Mouse (Mus musculus) heart, embryonic 11.5 days (tissue): Measurements from ENCODE around the gene Epha7. TPM values are rescaled to one million over a fixed set of nuclear protein-coding genes. Genes with fewer than 3 reads are reported as not detected.

Source experiments
- ATAC-seq: fragments of 200-750 bp; cut with Nextera tagmentation; replicated peaks from 2 replicates; pipeline ENCODE4 v1.8.0; 2017; ENCODE audit warnings: moderate library complexity; ENCODE audit not compliant: insufficient number of reproducible peaks, low FRiP score, low TSS enrichment
- H3K27ac ChIP-seq: fragments of 300-500 bp; sonication (generic); 2 replicates; pipeline ENCODE4 v1.5.1; 2014; ENCODE audit warnings: mild to moderate bottlenecking, low read depth, low read length
- H3K27me3 ChIP-seq: fragments of 300-500 bp; sonication (generic); 2 replicates; pipeline ENCODE4 v1.6.1; 2014; ENCODE audit warnings: mild to moderate bottlenecking, low read length, mixed read lengths; ENCODE audit not compliant: control insufficient read depth, insufficient read depth
- H3K36me3 ChIP-seq: fragments of 300-500 bp; sonication (generic); 2 replicates; pipeline ENCODE4 v1.6.1; 2014; ENCODE audit warnings: mild to moderate bottlenecking, low read length, moderate library complexity, mixed read lengths; ENCODE audit not compliant: control insufficient read depth, insufficient read depth
- H3K4me1 ChIP-seq: fragments of 300-500 bp; sonication (generic); 2 replicates; pipeline ENCODE4 v1.6.1; 2014; ENCODE audit warnings: low read length; ENCODE audit not compliant: control insufficient read depth, insufficient read depth
- H3K4me2 ChIP-seq: fragments of 300-500 bp; sonication (generic); 2 replicates; pipeline ENCODE4 v1.6.1; 2014; ENCODE audit warnings: mild to moderate bottlenecking, moderate library complexity
- H3K4me3 ChIP-seq: fragments of 300-500 bp; sonication (generic); 2 replicates; pipeline ENCODE4 v1.5.1; 2014; ENCODE audit warnings: low read depth, low read length
- H3K9ac ChIP-seq: fragments of 300-500 bp; sonication (generic); 2 replicates; pipeline ENCODE4 v1.6.1; 2014; ENCODE audit warnings: mild to moderate bottlenecking, low read depth, low read length, moderate library complexity
- H3K9me3 ChIP-seq: fragments of 300-500 bp; sonication (generic); replicated peaks from 2 replicates; pipeline ENCODE4 v1.6.1; 2016; ENCODE audit warnings: low read length; ENCODE audit not compliant: control insufficient read depth
- whole genome bisulfite sequencing: fragments of 180-500 bp; shearing (Covaris S2); extraction: QIAGEN DNeasy Blood & Tissue Kit; methylation state at CpG from one replicate; pipeline ENCODE4 v1.1.7; 2014; ENCODE audit not compliant: insufficient replicate concordance; 5-methylcytosine and 5-hydroxymethylcytosine counted together
- polyA plus RNA-seq: library from polyadenylated mRNA; unstranded; fragments of >200 nt; fragmentation: Nextera tagmentation; extraction: Ambion mirVana; gene quantifications from 2 replicates; pipeline ENCODE4 v1.2.1, GENCODE M21; 2014

The Epha7 gene
- polyA plus RNA-seq, 1 experiment from 2014 or later, result 46.9 TPM

DNA sequence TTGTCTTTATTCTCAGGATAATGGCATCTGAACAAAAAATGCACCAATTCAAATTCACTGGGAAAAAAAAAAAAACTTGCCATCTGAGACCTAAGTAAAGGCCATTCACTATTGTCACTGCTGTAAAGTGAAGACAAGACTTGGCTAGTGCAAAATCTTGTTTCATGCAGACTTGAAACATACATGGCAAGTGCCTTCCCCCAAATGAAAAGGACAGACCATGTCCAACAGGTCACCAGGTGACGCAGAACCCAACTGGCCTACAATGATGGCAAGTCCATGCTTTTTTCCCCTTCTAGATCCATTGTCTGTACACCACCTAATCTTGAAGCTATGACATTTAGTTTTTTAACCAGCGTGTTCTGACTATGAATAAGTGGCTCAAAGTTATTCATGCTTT, 94.1 kb downstream of the Epha7 start:
- Histone ChIP-seq H3K4me1 (no peaks in the 10 kb centered on the region), H3K27me3 (no peaks in the 10 kb centered on the region), H3K4me2 (no peak overlapping the region), H3K9me3 (no peaks in the 10 kb centered on the region), H3K9ac (no peak overlapping the region), H3K4me3 (no peak overlapping the region), H3K36me3 (no peaks in the 10 kb centered on the region), H3K27ac (no peak overlapping the region)
- no peak for ATAC-seq
- 94% methylated on average over 2 of the region's 2 CpGs for WGBS

DNA sequence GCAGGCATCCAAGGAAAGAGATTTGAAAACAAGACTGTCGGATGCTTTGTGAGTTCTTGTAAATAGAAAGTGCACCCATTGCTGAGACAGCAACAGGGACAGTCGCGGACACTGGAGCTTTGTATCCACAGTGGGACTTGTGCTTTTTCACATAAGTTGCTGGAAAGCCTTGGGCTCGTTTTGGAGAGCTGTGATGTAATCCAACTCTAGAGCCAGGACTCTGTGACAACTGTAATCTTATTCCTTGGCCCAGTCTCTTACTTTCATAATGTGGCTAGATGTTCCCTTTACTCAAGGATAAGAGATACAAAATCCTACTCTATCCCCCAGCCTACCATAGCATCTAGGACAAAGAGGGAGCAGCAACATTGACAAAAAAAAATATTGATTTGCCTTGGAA, 97.2 kb downstream of the Epha7 start:
- no peaks in the 10 kb centered on the region for H3K36me3 ChIP-seq
- no peaks in the 10 kb centered on the region for H3K9me3 ChIP-seq
- no peak overlapping the region for H3K4me2 ChIP-seq
- H3K27me3 ChIP-seq, result no peaks in the 10 kb centered on the region
- ATAC-seq, result no peak
- H3K9ac ChIP-seq, result no peak overlapping the region
- 75% methylated on average over 4 of the region's 4 CpGs for WGBS
- H3K4me3 ChIP-seq, result no peak overlapping the region
- H3K4me1 ChIP-seq, result no peaks in the 10 kb centered on the region
- no peak overlapping the region for H3K27ac ChIP-seq

- ATAC-seq, result no peak
Observed at GRCm38 (mm10) chr4:28912028-28912427, 99.1 kb downstream of the Epha7 start.

DNA sequence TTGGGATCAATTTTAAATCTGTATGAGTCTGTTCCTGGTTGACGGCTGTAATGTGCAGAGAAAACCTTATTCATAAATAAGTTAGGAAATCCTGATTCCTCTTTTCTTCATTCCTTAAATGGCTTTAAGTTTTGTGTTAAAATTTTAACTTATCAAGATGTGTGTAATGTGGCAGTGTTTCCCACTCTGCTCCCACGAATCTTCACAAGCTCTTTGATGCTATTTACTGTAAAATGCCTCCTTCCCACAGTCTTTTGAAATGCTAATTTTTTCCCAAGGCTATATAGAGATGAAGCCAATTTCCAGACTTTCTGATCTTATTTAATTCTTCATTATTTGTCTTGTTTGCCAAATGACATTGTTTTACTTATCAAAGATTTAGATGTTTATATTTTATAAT, 100.7 kb downstream of the Epha7 start:
- no peaks in the 10 kb centered on the region for H3K36me3 ChIP-seq
- no peaks in the 10 kb centered on the region for H3K9me3 ChIP-seq
- no peaks in the 10 kb centered on the region for H3K27me3 ChIP-seq
- H3K27ac ChIP-seq, result no peak overlapping the region
- no peak overlapping the region for H3K4me3 ChIP-seq
- no peaks in the 10 kb centered on the region for H3K4me1 ChIP-seq
- 80% methylated on average over 2 of the region's 2 CpGs for WGBS
- H3K9ac ChIP-seq, result no peak overlapping the region
- no peak for ATAC-seq
- H3K4me2 ChIP-seq, result no peak overlapping the region

More at GRCm38 (mm10) chr4:28912028-28912427, 99.1 kb downstream of the Epha7 start:
- Histone ChIP-seq H3K4me2 (no peak overlapping the region), H3K9me3 (no peaks in the 10 kb centered on the region), H3K4me3 (no peak overlapping the region), H3K27me3 (no peaks in the 10 kb centered on the region), H3K36me3 (no peaks in the 10 kb centered on the region), H3K9ac (no peak overlapping the region), H3K4me1 (no peaks in the 10 kb centered on the region), H3K27ac (no peak overlapping the region)
- WGBS, result 84% methylated on average over 2 of the region's 2 CpGs

- ATAC-seq, result no peak
- Histone ChIP-seq H3K36me3 (no peaks in the 10 kb centered on the region), H3K4me2 (no peak overlapping the region), H3K4me1 (no peaks in the 10 kb centered on the region), H3K9ac (no peak overlapping the region), H3K9me3 (no peaks in the 10 kb centered on the region), H3K4me3 (no peak overlapping the region), H3K27ac (no peak overlapping the region), H3K27me3 (no peaks in the 10 kb centered on the region)
- WGBS, result 83% methylated on average over 6 of the region's 6 CpGs
Observed at GRCm38 (mm10) chr4:28920645-28921044, 107.7 kb downstream of the Epha7 start.

DNA sequence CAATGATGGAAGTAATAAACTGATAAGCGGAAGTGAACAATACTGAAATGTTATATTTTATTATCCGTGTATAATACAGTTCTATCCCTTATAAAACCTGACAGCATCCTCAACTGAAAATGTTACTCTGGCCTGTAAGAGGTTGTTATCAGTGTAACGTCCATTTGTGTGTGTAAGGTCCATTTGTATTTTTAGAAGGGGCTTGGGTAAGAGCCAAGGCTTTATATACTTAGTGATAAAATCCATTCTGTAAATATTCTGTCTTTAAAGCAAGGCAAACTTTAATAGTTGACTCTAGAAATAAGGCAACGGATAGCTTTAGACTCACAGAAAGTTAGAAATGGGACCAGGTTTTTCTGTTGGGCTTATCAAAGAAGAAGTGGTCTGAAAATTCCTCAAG, 113.1 kb downstream of the Epha7 start:
- Histone ChIP-seq H3K9ac (no peak overlapping the region), H3K36me3 (no peaks in the 10 kb centered on the region), H3K4me2 (no peak overlapping the region), H3K9me3 (no peaks in the 10 kb centered on the region), H3K27ac (no peak overlapping the region), H3K4me1 (0 out of 2 replicates have a peak, but pooled peaks cover 3% of the 10 kb centered on the region), H3K27me3 (no peaks in the 10 kb centered on the region), H3K4me3 (no peak overlapping the region)
- ATAC-seq, result no peak
- WGBS, result 66% methylated on average over 4 of the region's 4 CpGs

DNA sequence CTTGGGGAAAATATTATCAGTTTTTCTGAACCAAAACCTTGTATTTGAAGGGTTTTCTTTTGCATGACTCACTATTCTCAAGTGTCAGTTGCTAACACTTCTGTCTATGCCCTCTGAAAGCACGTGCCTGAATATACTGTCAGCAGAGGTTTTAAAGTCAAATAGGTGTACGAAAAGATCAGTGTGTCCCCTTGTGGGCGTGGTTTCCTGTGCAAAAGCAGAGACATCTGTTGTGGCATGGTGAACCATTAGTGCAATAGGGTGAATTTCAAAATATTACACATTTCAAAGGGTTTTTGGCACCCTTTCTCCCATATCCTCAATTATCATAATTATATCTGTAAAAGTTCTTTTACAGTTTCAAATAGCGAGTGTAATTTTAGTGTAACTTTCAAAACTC, 120.5 kb downstream of the Epha7 start:
- no peaks in the 10 kb centered on the region for H3K4me1 ChIP-seq
- WGBS, result 82% methylated on average over 4 of the region's 4 CpGs
- H3K27me3 ChIP-seq, result no peaks in the 10 kb centered on the region
- no peaks in the 10 kb centered on the region; the same call in 1 of the 2 replicates for H3K36me3 ChIP-seq
- no peak overlapping the region for H3K9ac ChIP-seq
- H3K9me3 ChIP-seq, result no peaks in the 10 kb centered on the region
- no peak for ATAC-seq
- no peak overlapping the region for H3K27ac ChIP-seq
- H3K4me3 ChIP-seq, result no peak overlapping the region
- no peak overlapping the region for H3K4me2 ChIP-seq

- ATAC-seq, result no peak
- Histone ChIP-seq H3K36me3 (no peaks in the 10 kb centered on the region; the same call in 1 of the 2 replicates), H3K4me3 (no peak overlapping the region), H3K9me3 (no peaks in the 10 kb centered on the region), H3K27me3 (no peaks in the 10 kb centered on the region), H3K27ac (no peak overlapping the region), H3K4me1 (no peaks in the 10 kb centered on the region), H3K4me2 (no peak overlapping the region), H3K9ac (no peak overlapping the region)
- WGBS, result 76% methylated on average over 10 of the region's 10 CpGs
Observed at GRCm38 (mm10) chr4:28934802-28935201, 121.9 kb downstream of the Epha7 start.

DNA sequence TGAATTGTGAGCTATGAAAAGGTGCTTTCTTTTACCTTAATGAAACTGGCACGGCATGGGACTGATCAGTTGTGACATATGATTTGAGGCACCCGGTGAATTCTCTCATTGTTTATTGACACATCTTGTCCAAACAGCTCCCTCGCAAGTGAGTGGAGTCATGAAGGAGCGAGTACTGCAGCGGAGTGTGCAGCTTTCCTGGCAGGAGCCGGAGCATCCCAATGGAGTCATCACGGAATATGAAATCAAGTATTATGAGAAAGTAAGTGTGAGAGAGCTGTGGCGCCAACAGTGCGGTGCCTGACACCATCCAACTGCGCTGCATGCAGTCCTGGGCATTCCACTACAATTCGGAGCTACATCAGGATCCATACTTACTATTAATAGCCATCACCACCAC, 122.6 kb downstream of the Epha7 start:
- no peak overlapping the region for H3K4me2 ChIP-seq
- no peaks in the 10 kb centered on the region; the same call in 1 of the 2 replicates for H3K36me3 ChIP-seq
- WGBS, result 84% methylated on average over 11 of the region's 11 CpGs
- ATAC-seq, result no peak
- H3K27ac ChIP-seq, result no peak overlapping the region
- no peak overlapping the region for H3K9ac ChIP-seq
- no peaks in the 10 kb centered on the region for H3K9me3 ChIP-seq
- H3K4me3 ChIP-seq, result no peak overlapping the region
- H3K4me1 ChIP-seq, result no peaks in the 10 kb centered on the region
- no peaks in the 10 kb centered on the region for H3K27me3 ChIP-seq
